Mouse (Mus musculus) stomach, postnatal 0 days (tissue): ENCODE measurements around the gene Lrrc47.

ENCODE experiments used
- CTCF ChIP-seq: IDR thresholded peaks from 2 replicates; pipeline ENCODE4 v1.5.1; 2016; ENCODE audit warnings: antibody characterized with exemption, low read depth, mild to moderate bottlenecking, moderate library complexity
- EP300 ChIP-seq: optimal IDR thresholded peaks from 2 replicates; pipeline ENCODE3; 2016; ENCODE audit warnings: antibody characterized with exemption

- TF ChIP-seq CTCF (no peak), EP300 (no peak)
Observed at GRCm38 (mm10) chr4:154057696-154058095, 46.2 kb downstream of the Lrrc47 start.
